19 mouse cellular contexts compared by ENCODE assay signal in the genomic region with DNA sequence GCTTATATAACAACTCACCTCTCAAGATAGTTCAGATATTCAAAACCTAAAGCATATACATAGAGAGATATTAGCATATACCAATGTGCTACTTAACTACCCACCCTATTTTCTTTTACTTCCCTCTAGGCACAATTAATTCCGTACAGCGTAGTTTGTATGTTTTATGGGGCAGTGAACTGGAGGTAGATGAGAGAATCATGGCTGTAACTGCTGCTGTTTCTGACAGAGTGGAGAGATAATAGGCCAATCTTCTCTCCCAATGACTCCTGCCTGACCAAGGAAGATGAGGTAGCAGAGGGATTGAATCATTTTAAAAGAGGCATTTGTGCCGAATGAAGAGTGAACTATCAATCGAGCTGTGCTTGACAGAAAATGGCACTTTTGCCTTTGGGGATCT.
"Had no signal": no experiment of that assay in that cellular context is flagged by ENCODE, and none has a peak within 500 bp of the region (broad histone marks: within the 10 kb centered on the region; RNA-seq: fewer than 3 reads in every experiment).

No protein-coding gene starts in this region.

- H3K4me3 ChIP-seq: layer of hippocampus, adult 2 months; limb, embryonic 10.5 days; limb, embryonic 13.5 days; liver, embryonic 12.5 days; liver, embryonic 15.5 days; midbrain, embryonic 13.5 days; stomach, embryonic 15.5 days had no signal

- H3K4me1 ChIP-seq: limb, embryonic 10.5 days; limb, embryonic 13.5 days; liver, embryonic 12.5 days; liver, embryonic 15.5 days; midbrain, embryonic 13.5 days; stomach, embryonic 15.5 days had no signal

- H3K9ac ChIP-seq: limb, embryonic 13.5 days; liver, embryonic 12.5 days; liver, embryonic 15.5 days; midbrain, embryonic 13.5 days; stomach, embryonic 15.5 days had no signal

- H3K4me2 ChIP-seq: limb, embryonic 13.5 days; liver, embryonic 12.5 days; liver, embryonic 15.5 days; midbrain, embryonic 13.5 days; stomach, embryonic 15.5 days had no signal

- H3K36me3 ChIP-seq: limb, embryonic 10.5 days; limb, embryonic 13.5 days; liver, embryonic 12.5 days; liver, embryonic 15.5 days; midbrain, embryonic 13.5 days; stomach, embryonic 15.5 days had no signal

- DNase-seq: kidney, adult 2 months; kidney, postnatal 25 days; layer of hippocampus, adult 9-11 months; liver; lung, adult 2 months; lung, postnatal 14 days; lung, postnatal 4 days; right cerebral cortex, postnatal 25 days; spleen, adult 18-20 months; thymus, postnatal 25 days had no signal

- ATAC-seq: intestine, postnatal 0 days; liver, embryonic 12.5 days; midbrain, embryonic 13.5 days had no signal

- H3K27me3 ChIP-seq: limb, embryonic 13.5 days; liver, embryonic 12.5 days; liver, embryonic 15.5 days; midbrain, embryonic 13.5 days; stomach, embryonic 15.5 days had no signal

- H3K27ac ChIP-seq: kidney, postnatal 0 days; limb, embryonic 10.5 days; limb, embryonic 13.5 days; liver, embryonic 12.5 days; liver, embryonic 15.5 days; midbrain, embryonic 13.5 days; stomach, embryonic 15.5 days had no signal

- H3K9me3 ChIP-seq: limb, embryonic 10.5 days; limb, embryonic 13.5 days; liver, embryonic 12.5 days; liver, embryonic 15.5 days; midbrain, embryonic 13.5 days; stomach, embryonic 15.5 days had no signal
